Mouse (Mus musculus) liver, embryonic 14.5 days (tissue): ENCODE measurements around the gene C2cd2. TPM values are rescaled to one million over a fixed set of nuclear protein-coding genes. Genes with fewer than 3 reads are reported as not detected.

Experiments
- ATAC-seq: fragments of 200-750 bp; cut with Nextera tagmentation; 2 replicates; pipeline ENCODE4 v1.8.0; 2017; ENCODE audit warnings: moderate number of reproducible peaks, mild to moderate bottlenecking, moderate library complexity; ENCODE audit not compliant: insufficient read depth
- DNase-seq, 3 experiments: peaks; one replicate each; pipeline ENCODE4 v3.0.0-alpha.2; 2012 to 2013; ENCODE audit warnings: low read depth in 3 of 3, low spot score in 3 of 3
- H3K27ac ChIP-seq: fragments of 300-500 bp; sonication (generic); 2 replicates; pipeline ENCODE4 v1.5.1; 2014; ENCODE audit warnings: moderate library complexity, mild to moderate bottlenecking, control low read depth, inconsistent platforms
- H3K27me3 ChIP-seq: fragments of 300-500 bp; sonication (generic); 2 replicates; pipeline ENCODE4 v1.6.1; 2014; ENCODE audit warnings: mild to moderate bottlenecking, low read length, moderate library complexity; ENCODE audit not compliant: control insufficient read depth, insufficient read depth
- H3K36me3 ChIP-seq: fragments of 300-500 bp; sonication (generic); replicated peaks from 2 replicates; pipeline ENCODE4 v1.6.1; 2014; ENCODE audit warnings: low read depth; ENCODE audit not compliant: control insufficient read depth, insufficient read depth
- H3K4me1 ChIP-seq, 2 experiments: fragments of 200-500 bp in 1 of 2; fragments of 300-500 bp in 1 of 2; sonication (generic) in 1 of 2; replicated peaks; 2 replicates each; pipeline ENCODE4 v1.6.1; 2012 to 2014; ENCODE audit warnings: antibody characterized with exemption in 1 of 2, inconsistent platforms in 1 of 2, low read length in 1 of 2; ENCODE audit not compliant: control insufficient read depth in 2 of 2, insufficient read depth in 2 of 2
- H3K4me2 ChIP-seq: fragments of 300-500 bp; sonication (generic); 2 replicates; pipeline ENCODE4 v1.6.1; 2014; ENCODE audit warnings: low read depth, mild to moderate bottlenecking, control low read depth, moderate library complexity
- H3K4me3 ChIP-seq, 2 experiments: fragments of 200-500 bp in 1 of 2; fragments of 300-500 bp in 1 of 2; sonication (generic) in 1 of 2; 2 replicates each; pipeline ENCODE4 v1.5.1; 2012 to 2014; ENCODE audit warnings: low read depth in 2 of 2, low read length in 2 of 2, mild to moderate bottlenecking in 2 of 2, control low read depth in 1 of 2, inconsistent platforms in 1 of 2, moderate library complexity in 1 of 2; ENCODE audit not compliant: insufficient read depth in 1 of 2
- H3K9ac ChIP-seq: fragments of 300-500 bp; sonication (generic); replicated peaks from 2 replicates; pipeline ENCODE4 v1.6.1; 2014; ENCODE audit warnings: mild to moderate bottlenecking, control low read depth, moderate library complexity
- H3K9me3 ChIP-seq: fragments of 300-500 bp; sonication (generic); 2 replicates; pipeline ENCODE4 v1.6.1; 2016; ENCODE audit warnings: low read length, mixed read lengths; ENCODE audit not compliant: control insufficient read depth
- CTCF ChIP-seq: IDR thresholded peaks from 2 replicates; pipeline ENCODE4 v1.5.1; 2016; ENCODE audit warnings: antibody characterized with exemption, low read depth, control low read depth
- EP300 ChIP-seq: IDR thresholded peaks from 2 replicates; pipeline ENCODE4 v1.6.1; 2016; ENCODE audit warnings: antibody characterized with exemption, low read depth
- WGBS: fragments of 180-500 bp; shearing (Covaris S2); extraction: QIAGEN DNeasy Blood & Tissue Kit; methylation state at CpG from one replicate; pipeline ENCODE4 v1.1.7; 2014; ENCODE audit not compliant: insufficient replicate concordance; 5-methylcytosine and 5-hydroxymethylcytosine counted together
- microRNA-seq: library from miRNA; unstranded; fragments of <30 nt; microRNA quantifications from one replicate; pipeline ENCODE4, GENCODE M21; 2016
- polyA plus RNA-seq, 2 experiments: library from polyadenylated mRNA; depleted of rRNA in 1 of 2; stranded (reverse) in 1 of 2; unstranded in 1 of 2; fragments of >200 nt; fragmentation: Nextera tagmentation in 1 of 2; extraction: Ambion mirVana in 1 of 2; gene quantifications; 2 replicates each; pipeline versions ENCODE4 v1.2.1 to v1.2.3; 2012 to 2014

C2cd2 gene
- polyA plus RNA-seq, 2 experiments, result 1.9 to 4.6 TPM

DNA sequence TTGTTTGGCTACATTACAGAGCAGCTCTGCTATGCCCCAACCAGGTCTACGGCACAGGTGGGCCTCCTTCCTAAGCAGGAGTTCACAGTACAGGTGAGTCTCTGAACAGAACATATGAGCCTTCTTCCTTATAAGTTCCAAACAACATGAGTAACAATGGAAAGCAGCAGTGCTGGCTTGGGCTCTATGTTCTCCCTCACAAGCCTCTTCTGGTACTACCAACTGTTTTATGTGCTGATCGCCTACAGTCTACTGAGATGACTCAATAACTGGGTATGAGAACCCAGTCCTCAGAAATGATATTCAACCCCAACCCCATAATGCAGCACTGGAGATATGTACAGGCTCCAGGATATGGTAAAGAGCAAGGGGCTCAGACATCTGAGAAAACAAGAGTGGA is 148.3 kb downstream of the C2cd2 start:
- no peak overlapping the region for H3K4me3 ChIP-seq
- H3K36me3 ChIP-seq, result peaks cover 12% of the 10 kb centered on the region; the same call in 1 of the 2 replicates
- DNase-seq (no peak), ATAC-seq (no peak)
- TF ChIP-seq EP300 (no peak), CTCF (no peak)
- H3K27ac ChIP-seq, result no peak overlapping the region
- no peaks in the 10 kb centered on the region for H3K27me3 ChIP-seq
- no peaks in the 10 kb centered on the region for H3K4me1 ChIP-seq
- 80% methylated on average over 2 of the region's 2 CpGs for whole genome bisulfite sequencing
- H3K4me2 ChIP-seq, result no peak overlapping the region
- no peaks in the 10 kb centered on the region for H3K9me3 ChIP-seq
- no peak overlapping the region for H3K9ac ChIP-seq

GRCm38 (mm10) chr16:97808881-97809280 is 153.5 kb downstream of the C2cd2 start:
- DNase-seq, result no peak
- Histone ChIP-seq H3K4me3 (no peak overlapping the region), H3K27me3 (no peaks in the 10 kb centered on the region), H3K4me1 (no peaks in the 10 kb centered on the region), H3K9me3 (no peaks in the 10 kb centered on the region), H3K4me2 (no peak overlapping the region), H3K9ac (no peak overlapping the region), H3K36me3 (peaks cover 20% of the 10 kb centered on the region), H3K27ac (no peak overlapping the region)
- no peak for ATAC-seq
- TF ChIP-seq CTCF (no peak), EP300 (no peak)
- WGBS, result 86% methylated on average over 3 of the region's 3 CpGs

GRCm38 (mm10) chr16:97805646-97806045 is 156.8 kb downstream of the C2cd2 start:
- H3K9ac ChIP-seq, result no peak overlapping the region
- WGBS, result 78% methylated on average over 3 of the region's 3 CpGs
- H3K4me1 ChIP-seq, result no peaks in the 10 kb centered on the region
- no peak overlapping the region for H3K4me3 ChIP-seq
- TF ChIP-seq CTCF (no peak), EP300 (no peak)
- no peaks in the 10 kb centered on the region for H3K27me3 ChIP-seq
- no peaks in the 10 kb centered on the region for H3K9me3 ChIP-seq
- no peak for ATAC-seq
- no peak overlapping the region for H3K4me2 ChIP-seq
- H3K27ac ChIP-seq, result no peak overlapping the region
- peaks cover 21% of the 10 kb centered on the region for H3K36me3 ChIP-seq
- no peak for DNase-seq

Small RNA genes lying within 50 kb of the gene (microRNA-seq; reads per million reads assigned to microRNA genes)
- gene Mir6964, result not detected

Other genes with a start within 250 kb of the C2cd2 start
- 1.2 and 1.4 TPM in 2 replicates for gene Ripk4, start 198.8 kb downstream of the C2cd2 start, polyA plus RNA-seq (2012; rRNA removed)
- 1.8 and 2.4 TPM in 2 replicates for gene Ripk4, start 198.8 kb downstream of the C2cd2 start, polyA plus RNA-seq (2014; fragmentation: Nextera tagmentation; extraction: Ambion mirVana)
- 2.3 and 3.4 TPM in 2 replicates for gene Prdm15, start 110.7 kb downstream of the C2cd2 start, polyA plus RNA-seq (2012; rRNA removed)
- gene Prdm15, start 110.7 kb downstream of the C2cd2 start, polyA plus RNA-seq (2014; fragmentation: Nextera tagmentation; extraction: Ambion mirVana), result 1.7 and 2.7 TPM in 2 replicates
- gene Zbtb21, start within 50 bp of the C2cd2 start, polyA plus RNA-seq (2012; rRNA removed), result 3.3 and 3.5 TPM in 2 replicates
- 2.3 and 3.2 TPM in 2 replicates for gene Zbtb21, start within 50 bp of the C2cd2 start, polyA plus RNA-seq (2014; fragmentation: Nextera tagmentation; extraction: Ambion mirVana)
- 7.1 and 9.7 TPM in 2 replicates for gene B230307C23Rik, start 34.7 kb upstream of the C2cd2 start, polyA plus RNA-seq (2012; rRNA removed)
- 12.2 and 12.3 TPM in 2 replicates for gene B230307C23Rik, start 34.7 kb upstream of the C2cd2 start, polyA plus RNA-seq (2014; fragmentation: Nextera tagmentation; extraction: Ambion mirVana)
- gene A630089N07Rik, start 119.9 kb upstream of the C2cd2 start, polyA plus RNA-seq (2012; rRNA removed), result 2.4 and 4.5 TPM in 2 replicates
- 7.8 and 8.2 TPM in 2 replicates for gene A630089N07Rik, start 119.9 kb upstream of the C2cd2 start, polyA plus RNA-seq (2014; fragmentation: Nextera tagmentation; extraction: Ambion mirVana)